Mouse (Mus musculus) ES-E14 (cell line): ENCODE measurements at regions not wholly inside any gene's neighbourhood (a gene's known extent, or its start where the extent isn't known, plus 50 kb on each side); places are given as distances from the start of the nearest gene placed in this dataset.

ENCODE experiments used
- HCFC1 ChIP-seq: IDR thresholded peaks from 2 replicates; pipeline ENCODE4 v1.6.1; 2012; ENCODE audit warnings: low read length, inconsistent platforms, borderline replicate concordance; ENCODE audit not compliant: insufficient read depth
- MAFK ChIP-seq: IDR thresholded peaks from 2 replicates; pipeline ENCODE4 v1.6.1; 2014; ENCODE audit warnings: mild to moderate bottlenecking, low read depth, low read length, inconsistent platforms; ENCODE audit not compliant: insufficient read depth

DNA sequence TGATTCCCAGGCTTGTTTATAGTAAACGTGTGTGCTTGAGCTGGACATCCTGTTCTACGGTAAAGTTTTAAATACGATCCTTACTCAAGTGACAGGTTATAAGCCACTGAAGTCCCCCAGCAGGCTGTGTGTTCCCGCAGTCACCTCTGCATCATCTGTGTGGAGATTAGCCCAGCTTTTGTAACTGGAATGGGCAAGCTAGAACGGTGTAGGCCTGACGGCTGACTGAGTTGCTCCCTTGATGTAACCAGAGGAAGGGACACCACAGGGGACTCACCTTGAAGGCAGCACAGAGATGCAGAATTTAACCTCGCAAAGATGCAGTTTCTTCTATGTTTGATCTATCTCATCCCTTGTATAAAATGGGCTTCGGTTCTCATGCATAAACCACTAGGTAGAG, 418.4 kb upstream of the Pou3f3 start:
- no peak for TF ChIP-seq MAFK
- no peak for TF ChIP-seq HCFC1
